Mouse (Mus musculus) midbrain, embryonic 16.5 days (tissue): ENCODE measurements at regions not wholly inside any gene's neighbourhood (a gene's known extent, or its start where the extent isn't known, plus 50 kb on each side); places are given as distances from the start of the nearest gene placed in this dataset.
A peak's percentile ranks its signal among the peaks of the same experiment; 100 is the strongest.

Experiments used
- ATAC-seq: fragments of 200-750 bp; cut with Nextera tagmentation; 2 replicates; pipeline ENCODE4 v1.8.0; 2017; ENCODE audit warnings: moderate TSS enrichment
- H3K27ac ChIP-seq: fragments of 300-500 bp; sonication (generic); 2 replicates; pipeline ENCODE4 v1.5.1; 2014; ENCODE audit warnings: mild to moderate bottlenecking, low read length, mixed read lengths
- H3K27me3 ChIP-seq: fragments of 300-500 bp; sonication (generic); 2 replicates; pipeline ENCODE4 v1.6.1; 2014; ENCODE audit warnings: low read depth, low read length, mixed read lengths; ENCODE audit not compliant: control insufficient read depth, insufficient read depth
- H3K36me3 ChIP-seq: fragments of 300-500 bp; sonication (generic); 2 replicates; pipeline ENCODE4 v1.6.1; 2014; ENCODE audit warnings: mild to moderate bottlenecking, low read length, moderate library complexity, mixed read lengths; ENCODE audit not compliant: control insufficient read depth, insufficient read depth
- H3K4me1 ChIP-seq: fragments of 300-500 bp; sonication (generic); 2 replicates; pipeline ENCODE4 v1.6.1; 2014; ENCODE audit warnings: mild to moderate bottlenecking, low read length, mixed read lengths; ENCODE audit not compliant: control insufficient read depth, insufficient read depth
- H3K4me2 ChIP-seq: fragments of 300-500 bp; sonication (generic); 2 replicates; pipeline ENCODE4 v1.6.1; 2014; ENCODE audit warnings: mild to moderate bottlenecking, low read length, mixed read lengths
- H3K4me3 ChIP-seq: fragments of 300-500 bp; sonication (generic); 2 replicates; pipeline ENCODE4 v1.5.1; 2014; ENCODE audit warnings: low read depth, mild to moderate bottlenecking, low read length, moderate library complexity, mixed read lengths
- H3K9ac ChIP-seq: fragments of 300-500 bp; sonication (generic); 2 replicates; pipeline ENCODE4 v1.6.1; 2014; ENCODE audit warnings: low read depth, low read length, mixed read lengths
- H3K9me3 ChIP-seq: fragments of 300-500 bp; sonication (generic); replicated peaks from 2 replicates; pipeline ENCODE4 v1.6.1; 2014; ENCODE audit warnings: mild to moderate bottlenecking, low read length, mixed read lengths; ENCODE audit not compliant: control insufficient read depth, poor library complexity, severe bottlenecking
- WGBS: fragments of 180-500 bp; shearing (Covaris S2); extraction: QIAGEN DNeasy Blood & Tissue Kit; methylation state at CpG from one replicate; pipeline ENCODE4 v1.1.7; 2014; 5-methylcytosine and 5-hydroxymethylcytosine counted together

GRCm38 (mm10) chr13:48094275-48095035 is 166.6 kb upstream of the Id4 start:
- H3K27ac ChIP-seq = no peak overlapping the region
- H3K9me3 ChIP-seq = no peaks in the 10 kb centered on the region
- no peak for ATAC-seq
- no peaks in the 10 kb centered on the region for H3K27me3 ChIP-seq
- H3K4me2 ChIP-seq = no peak overlapping the region
- H3K4me3 ChIP-seq = no peak overlapping the region
- H3K4me1 ChIP-seq = no peaks in the 10 kb centered on the region
- WGBS = 36% methylated on average over 16 of the region's 16 CpGs
- no peak overlapping the region for H3K9ac ChIP-seq
- no peaks in the 10 kb centered on the region for H3K36me3 ChIP-seq

GRCm38 (mm10) chr13:48102156-48102555 is 158.9 kb upstream of the Id4 start:
- no peaks in the 10 kb centered on the region; the same call in 1 of the 2 replicates for H3K27me3 ChIP-seq
- H3K27ac ChIP-seq = no peak overlapping the region
- H3K36me3 ChIP-seq = no peaks in the 10 kb centered on the region
- 53% methylated on average over 8 of the region's 8 CpGs for WGBS
- H3K4me2 ChIP-seq = no peak overlapping the region
- H3K9me3 ChIP-seq = no peaks in the 10 kb centered on the region
- no peak overlapping the region for H3K4me3 ChIP-seq
- H3K4me1 ChIP-seq = peaks cover 8% of the 10 kb centered on the region
- H3K9ac ChIP-seq = no peak overlapping the region
- ATAC-seq = no peak

GRCm38 (mm10) chr13:48102576-48102975 is 158.5 kb upstream of the Id4 start:
- Histone ChIP-seq H3K4me2 (no peak overlapping the region), H3K27ac (no peak overlapping the region)
- 39% methylated on average over 7 of the region's 7 CpGs for WGBS

GRCm38 (mm10) chr13:48104766-48105165 is 156.3 kb upstream of the Id4 start:
- WGBS = 73% methylated on average over 6 of the region's 6 CpGs
- H3K27ac ChIP-seq = no peak overlapping the region
- H3K9me3 ChIP-seq = no peaks in the 10 kb centered on the region
- H3K4me3 ChIP-seq = no peak overlapping the region
- no peaks in the 10 kb centered on the region; the same call in 1 of the 2 replicates for H3K27me3 ChIP-seq
- no peak overlapping the region for H3K4me2 ChIP-seq
- no peak for ATAC-seq
- H3K9ac ChIP-seq = no peak overlapping the region
- H3K36me3 ChIP-seq = no peaks in the 10 kb centered on the region
- H3K4me1 ChIP-seq = peaks cover 8% of the 10 kb centered on the region

More at GRCm38 (mm10) chr13:48102576-48102975, 158.5 kb upstream of the Id4 start:
- H3K4me1 ChIP-seq = peaks cover 8% of the 10 kb centered on the region
- H3K9ac ChIP-seq = no peak overlapping the region
- no peaks in the 10 kb centered on the region for H3K9me3 ChIP-seq
- H3K4me3 ChIP-seq = no peak overlapping the region
- H3K27me3 ChIP-seq = no peaks in the 10 kb centered on the region; the same call in 1 of the 2 replicates
- ATAC-seq = no peak
- no peaks in the 10 kb centered on the region for H3K36me3 ChIP-seq

- no peak overlapping the region for H3K27ac ChIP-seq
- WGBS = 44% methylated on average over 5 of the region's 5 CpGs
These were observed 154.1 kb upstream of the Id4 start for GRCm38 (mm10) chr13:48106946-48107345.

GRCm38 (mm10) chr13:48115890-48116289 is 145.1 kb upstream of the Id4 start:
- WGBS = 84% methylated on average over 7 of the region's 7 CpGs
- H3K9ac ChIP-seq = no peak overlapping the region
- H3K4me2 ChIP-seq = no peak overlapping the region
- no peaks in the 10 kb centered on the region for H3K36me3 ChIP-seq
- H3K27me3 ChIP-seq = no peaks in the 10 kb centered on the region
- no peak overlapping the region for H3K27ac ChIP-seq
- no peak for ATAC-seq
- no peaks in the 10 kb centered on the region for H3K4me1 ChIP-seq
- no peak overlapping the region for H3K4me3 ChIP-seq
- no peaks in the 10 kb centered on the region for H3K9me3 ChIP-seq

More at GRCm38 (mm10) chr13:48106946-48107345, 154.1 kb upstream of the Id4 start:
- Histone ChIP-seq H3K36me3 (no peaks in the 10 kb centered on the region), H3K4me1 (peaks cover 8% of the 10 kb centered on the region), H3K9me3 (no peaks in the 10 kb centered on the region), H3K4me3 (no peak overlapping the region), H3K27me3 (no peaks in the 10 kb centered on the region; the same call in 1 of the 2 replicates), H3K4me2 (no peak overlapping the region), H3K9ac (no peak overlapping the region)
- ATAC-seq = no peak

GRCm38 (mm10) chr13:48126582-48126981 is 134.4 kb upstream of the Id4 start:
- Histone ChIP-seq H3K9me3 (no peaks in the 10 kb centered on the region), H3K9ac (no peak overlapping the region), H3K27me3 (no peaks in the 10 kb centered on the region), H3K27ac (no peak overlapping the region), H3K36me3 (no peaks in the 10 kb centered on the region), H3K4me1 (peaks cover 15% of the 10 kb centered on the region), H3K4me2 (no peak overlapping the region), H3K4me3 (no peak overlapping the region)
- no peak for ATAC-seq
- 46% methylated on average over 6 of the region's 6 CpGs for WGBS

GRCm38 (mm10) chr13:48130724-48131123 is 130.3 kb upstream of the Id4 start:
- Histone ChIP-seq H3K4me1 (peaks cover 15% of the 10 kb centered on the region), H3K4me2 (peak overlapping the region; percentile 45), H3K27ac (no peak overlapping the region), H3K4me3 (peak overlapping the region; percentile 12), H3K9ac (0 out of 2 replicates have a peak overlapping the region, but pooled peaks have one; percentile 12), H3K9me3 (no peaks in the 10 kb centered on the region), H3K27me3 (no peaks in the 10 kb centered on the region), H3K36me3 (no peaks in the 10 kb centered on the region)
- 2% methylated on average over 17 of the region's 17 CpGs for WGBS
- peak; percentile 86 for ATAC-seq

GRCm38 (mm10) chr13:48131681-48132080 is 129.3 kb upstream of the Id4 start:
- WGBS = 14% methylated on average over 5 of the region's 5 CpGs
- ATAC-seq = no peak
- no peak overlapping the region for H3K4me2 ChIP-seq
- H3K9me3 ChIP-seq = no peaks in the 10 kb centered on the region
- no peak overlapping the region for H3K9ac ChIP-seq
- H3K27me3 ChIP-seq = no peaks in the 10 kb centered on the region
- H3K36me3 ChIP-seq = no peaks in the 10 kb centered on the region
- peaks cover 15% of the 10 kb centered on the region for H3K4me1 ChIP-seq
- H3K4me3 ChIP-seq = no peak overlapping the region
- peak overlapping the region; percentile 50 for H3K27ac ChIP-seq
